Mouse (Mus musculus) bone marrow, adult 2 months (tissue): Measurements from ENCODE around the gene Pik3r5.

Experiments used
- CTCF ChIP-seq: fragments of 200-500 bp; IDR thresholded peaks from 2 replicates; pipeline ENCODE4 v1.5.1; 2011; ENCODE audit warnings: low read length, control low read depth; ENCODE audit not compliant: control insufficient read depth, insufficient read depth
- POLR2A ChIP-seq: fragments of 200-500 bp; IDR thresholded peaks from 2 replicates; pipeline ENCODE4 v1.6.1; 2011; ENCODE audit warnings: low read depth, mild to moderate bottlenecking, control low read depth, low read length, borderline replicate concordance; ENCODE audit not compliant: control insufficient read depth

DNA sequence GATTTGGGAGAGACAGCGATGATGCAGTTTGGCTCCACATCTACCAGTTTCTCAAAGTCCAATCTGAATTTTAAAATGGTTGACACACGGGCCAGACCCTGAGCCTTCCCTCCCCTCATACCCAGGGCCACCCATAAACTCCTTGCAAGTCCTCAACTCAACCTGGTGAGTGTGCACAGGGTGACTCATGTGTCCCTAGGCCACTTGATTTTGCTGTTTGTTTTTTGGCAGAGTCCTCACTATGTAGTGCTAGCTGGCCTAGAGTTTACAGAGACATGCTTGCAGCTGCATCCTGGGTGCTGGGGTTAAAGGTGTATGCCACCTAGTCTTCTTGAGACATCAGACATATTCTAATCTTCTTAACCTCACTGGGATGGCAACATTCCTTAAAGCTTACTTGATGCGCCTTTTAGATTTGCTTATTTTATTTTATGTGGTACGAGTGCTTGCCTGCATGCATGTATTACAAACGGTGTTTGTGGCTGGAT lies 4.8 kb upstream of the Pik3r5 start:
- TF ChIP-seq POLR2A (no peak), CTCF (no peak)
